Mouse (Mus musculus): ENCODE measurements around the gene Rnasel. TPM values are rescaled to one million over a fixed set of nuclear protein-coding genes. Genes with fewer than 3 reads are reported as not detected.

Gene Rnasel
- 10 to 100 TPM; 15.2 to 15.9 TPM for total RNA-seq (2021)
- long read RNA-seq, experiment 1, partial matches to known transcripts = 1 of 5 reads
- long read RNA-seq, experiment 1, other reads (novel, unspliced or antisense) = 3 of 5 reads
- long read RNA-seq, experiment 2, partial matches to known transcripts = 2 of 7 reads
- long read RNA-seq, experiment 2, other reads (novel, unspliced or antisense) = 4 of 7 reads

DNA sequence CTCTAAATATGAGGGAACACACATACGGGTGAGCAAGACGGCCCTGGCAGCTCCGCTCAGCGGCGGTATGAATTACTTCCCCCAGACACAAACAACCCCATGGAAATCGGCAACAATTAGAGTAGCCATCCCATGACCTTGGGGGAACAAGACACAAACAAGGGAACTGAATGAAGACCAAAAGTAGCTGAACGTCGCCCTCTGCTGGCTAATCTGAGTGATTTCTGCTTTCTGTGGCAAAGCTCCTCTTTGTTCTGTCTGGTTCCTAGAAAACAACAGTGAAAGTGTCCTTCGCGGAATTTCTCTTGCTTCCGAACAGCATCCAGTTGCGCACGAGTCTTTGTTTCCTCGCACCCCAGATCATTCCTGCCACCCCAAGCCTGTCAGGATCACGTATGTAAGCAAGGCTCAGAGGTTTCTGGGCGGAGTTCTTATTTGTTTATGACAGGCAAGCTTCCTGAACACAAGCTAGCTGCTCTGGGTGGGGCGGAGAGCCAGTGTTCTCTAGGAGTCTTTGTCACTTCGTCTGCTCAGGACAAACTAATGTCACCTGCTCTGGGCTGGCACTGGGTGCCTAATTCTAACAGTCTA lies at the start of gene Rnasel:
TSS of gene Rnasel (plus strand) at position 216 of the 591 bp plus-strand sequence.
- DNase-seq (ENCODE audit: low spot score in 2 of 2) = peak in 1 of 2 experiments; percentile 72

GRCm38 (mm10) chr1:153700448-153701063 lies 48.7 kb upstream of the Rnasel start:
- no peak for DNase-seq (ENCODE audit: low spot score in 2 of 2)

DNA sequence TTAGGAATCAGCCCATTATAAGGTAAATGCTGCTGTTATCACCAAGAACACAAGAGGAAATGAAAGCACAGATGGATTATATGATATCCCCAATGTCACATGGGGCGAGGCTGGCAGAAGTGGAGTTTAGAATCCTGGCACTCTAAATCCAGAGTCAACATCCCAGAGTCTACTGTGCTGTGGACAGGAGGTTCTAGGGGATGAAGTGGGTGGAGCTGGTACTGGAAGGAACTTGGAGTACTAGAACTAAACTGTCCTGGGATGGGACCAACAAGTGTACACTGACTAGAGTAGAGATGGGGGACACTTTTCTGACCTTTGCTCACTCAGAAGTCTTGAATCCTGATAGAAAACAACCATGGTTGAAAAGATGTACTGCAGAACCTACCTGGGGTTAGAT lies 47.8 kb upstream of the Rnasel start:
- no peak for DNase-seq (ENCODE audit: low spot score in 2 of 2)

- no peak for DNase-seq (ENCODE audit: low spot score in 2 of 2)
These were observed 46.9 kb upstream of the Rnasel start for GRCm38 (mm10) chr1:153702166-153702852.

DNA sequence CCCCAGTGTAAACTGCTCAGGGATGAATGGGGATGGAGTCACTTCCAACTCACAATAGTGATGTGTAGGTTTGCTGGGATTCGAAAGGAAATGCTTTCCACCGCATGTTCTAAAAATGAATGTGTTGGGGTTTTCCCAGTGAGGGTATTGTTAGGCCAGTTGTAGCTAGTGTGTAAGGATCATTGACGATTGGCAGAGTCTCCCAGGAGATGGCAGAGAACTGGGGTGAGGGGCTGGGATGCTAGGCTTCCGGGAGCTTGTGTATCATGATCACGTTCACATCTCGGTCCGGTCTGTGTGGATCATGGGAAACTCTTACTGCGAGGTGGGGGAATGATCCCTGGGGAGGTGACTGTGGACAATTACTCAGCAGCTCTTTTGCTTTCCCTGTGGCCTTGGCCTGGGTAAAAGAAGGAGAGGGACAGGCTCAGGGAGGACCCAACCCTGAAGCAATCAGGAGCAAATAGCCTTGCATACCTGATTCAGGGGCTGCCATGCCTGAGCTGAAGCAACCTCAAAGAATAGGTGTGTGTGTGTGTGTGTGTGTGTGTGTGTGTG lies 46.3 kb upstream of the Rnasel start:
- DNase-seq (ENCODE audit: low spot score in 2 of 2) = no peak

GRCm38 (mm10) chr1:153703445-153703991 lies 45.7 kb upstream of the Rnasel start:
- peak in 1 of 2 experiments; percentile 51 for DNase-seq (ENCODE audit: low spot score in 2 of 2)

GRCm38 (mm10) chr1:153704174-153704573 lies 45.1 kb upstream of the Rnasel start:
- DNase-seq (ENCODE audit: low spot score in 2 of 2) = no peak

- DNase-seq (ENCODE audit: low spot score in 2 of 2) = no peak
These were observed 44.2 kb upstream of the Rnasel start for GRCm38 (mm10) chr1:153704996-153705395.

- no peak for DNase-seq (ENCODE audit: low spot score in 2 of 2)
These were observed 40.6 kb upstream of the Rnasel start for GRCm38 (mm10) chr1:153708626-153709025.

- no peak for DNase-seq (ENCODE audit: low spot score in 2 of 2)
These were observed 39.8 kb upstream of the Rnasel start for GRCm38 (mm10) chr1:153709451-153709850.

- DNase-seq (ENCODE audit: low spot score in 2 of 2) = no peak
These were observed 37.5 kb upstream of the Rnasel start for GRCm38 (mm10) chr1:153711544-153712262.

- no peak for DNase-seq (ENCODE audit: low spot score in 2 of 2)
These were observed 36.6 kb upstream of the Rnasel start for GRCm38 (mm10) chr1:153712633-153713032.

- no peak for DNase-seq (ENCODE audit: low spot score in 2 of 2)
These were observed 31.2 kb upstream of the Rnasel start for GRCm38 (mm10) chr1:153717990-153718389.

DNA sequence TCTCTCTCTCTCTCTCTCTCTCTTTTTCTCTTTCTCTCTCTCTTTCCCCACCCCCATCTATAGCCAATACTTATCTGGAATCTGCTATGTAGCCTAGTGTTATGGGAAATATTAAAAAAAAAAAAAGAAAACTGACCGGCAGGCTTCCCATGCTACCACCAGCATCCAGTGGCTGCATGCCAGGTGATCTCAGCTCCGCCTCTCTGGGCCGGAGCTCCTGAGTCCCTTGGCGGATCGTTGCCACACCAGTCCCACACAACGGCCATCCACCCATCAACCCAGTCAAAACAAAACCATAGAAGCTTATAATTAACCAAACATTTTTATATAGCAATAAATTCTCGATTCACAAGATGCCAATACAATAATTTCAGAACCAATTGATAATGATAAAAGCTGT lies 28.3 kb upstream of the Rnasel start:
- no peak for DNase-seq (ENCODE audit: low spot score in 2 of 2)

DNA sequence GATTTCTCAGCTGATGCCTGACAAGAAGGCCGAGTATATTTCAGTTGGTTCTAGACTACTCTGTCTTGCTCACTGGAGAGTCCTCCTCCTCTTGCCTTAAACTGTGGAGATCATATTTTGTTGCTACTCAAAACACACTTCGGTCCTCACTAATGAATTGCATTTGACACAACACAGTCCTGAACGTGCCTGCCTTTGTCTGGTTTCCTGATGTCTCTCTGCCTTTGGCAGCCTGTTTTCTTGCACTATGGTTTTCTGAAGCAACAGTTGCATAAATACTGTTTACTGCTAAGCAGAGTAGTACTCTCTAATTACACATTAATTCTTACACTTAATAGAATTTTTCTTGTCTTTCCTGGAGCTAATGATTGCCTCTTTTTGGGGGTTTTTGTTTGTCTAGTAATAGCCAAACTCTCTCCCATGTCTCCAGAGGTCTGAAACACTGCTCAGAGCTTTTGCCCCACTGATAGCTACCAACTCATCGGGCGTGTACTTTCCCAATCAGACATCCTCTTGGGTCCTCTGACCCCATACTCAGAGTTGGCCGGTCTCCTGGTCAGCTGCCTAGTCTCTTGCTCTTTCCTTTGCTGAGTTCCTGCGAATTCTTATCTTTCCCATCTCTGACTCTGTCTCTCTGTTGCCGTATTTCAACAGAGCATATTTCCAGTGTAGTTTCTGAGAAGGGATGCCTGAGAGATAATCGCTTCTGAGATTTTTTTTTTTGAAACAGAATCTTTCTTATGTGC lies 27.5 kb upstream of the Rnasel start:
- DNase-seq (ENCODE audit: low spot score in 2 of 2) = no peak

DNA sequence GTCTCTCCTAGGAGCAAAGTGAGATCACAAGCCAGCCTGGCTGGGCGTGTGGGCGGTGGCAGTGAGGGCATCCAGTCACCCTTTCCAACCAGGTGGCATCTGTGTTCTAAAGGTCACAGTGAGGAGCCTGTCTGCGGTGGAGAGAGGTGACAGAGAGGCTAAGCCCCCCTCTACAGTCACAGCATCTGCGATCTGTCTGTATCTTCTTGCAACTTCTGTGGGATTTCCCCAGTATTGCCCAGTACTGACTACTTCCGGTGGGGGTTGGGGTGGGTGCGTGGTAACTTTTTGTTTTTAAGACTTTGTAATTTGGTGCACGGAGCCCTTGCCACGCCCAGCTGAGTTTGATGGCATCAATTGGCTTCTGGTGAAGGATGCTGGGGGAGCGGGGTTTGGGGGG lies 25.8 kb upstream of the Rnasel start:
- DNase-seq (ENCODE audit: low spot score in 2 of 2) = no peak

- DNase-seq (ENCODE audit: low spot score in 2 of 2) = no peak
These were observed 22.6 kb upstream of the Rnasel start for GRCm38 (mm10) chr1:153726636-153727035.

GRCm38 (mm10) chr1:153729806-153730205 lies 19.4 kb upstream of the Rnasel start:
- DNase-seq (ENCODE audit: low spot score in 2 of 2) = no peak

- peak in 1 of 2 experiments; percentile 54 for DNase-seq (ENCODE audit: low spot score in 2 of 2)
These were observed 18.6 kb upstream of the Rnasel start for GRCm38 (mm10) chr1:153730671-153731070.

DNA sequence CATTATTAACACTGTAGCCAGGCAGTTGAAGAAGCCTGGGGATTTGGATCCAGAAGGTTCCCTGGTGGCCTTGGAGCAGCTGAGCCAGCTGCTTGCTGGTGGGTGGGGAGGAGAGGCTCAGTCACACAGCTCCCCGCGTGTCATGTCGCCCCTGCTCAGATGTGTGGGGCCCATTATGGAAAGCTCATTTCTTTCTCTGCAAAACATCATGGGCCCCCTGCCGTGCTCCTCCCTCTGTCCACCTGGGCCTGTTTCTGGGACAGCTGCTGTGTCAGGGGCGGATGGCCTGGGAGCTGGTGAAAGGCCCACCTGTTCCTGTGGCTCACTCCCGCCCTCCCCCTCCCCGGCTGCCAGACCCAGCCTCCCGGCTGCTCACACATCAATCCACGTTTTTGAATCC lies 16.0 kb upstream of the Rnasel start:
- DNase-seq (ENCODE audit: low spot score in 2 of 2) = no peak
